Mouse (Mus musculus) erythroblast, embryonic 14.5 days (primary cell): ENCODE results near the gene Secisbp2l. TPM values are rescaled to one million over a fixed set of nuclear protein-coding genes. Genes with fewer than 3 reads are reported as not detected.
A peak's percentile ranks its signal among the peaks of the same experiment; 100 is the strongest.

Source experiments
- H3K27me3 ChIP-seq: 2 replicates; pipeline ENCODE4 v1.6.1; 2012; ENCODE audit warnings: inconsistent platforms; ENCODE audit not compliant: control insufficient read depth
- H3K36me3 ChIP-seq: 2 replicates; pipeline ENCODE4 v1.6.1; 2012; ENCODE audit warnings: mild to moderate bottlenecking, inconsistent platforms; ENCODE audit not compliant: control insufficient read depth
- H3K4me1 ChIP-seq: 2 replicates; pipeline ENCODE4 v1.6.1; 2012; ENCODE audit warnings: inconsistent platforms; ENCODE audit not compliant: control insufficient read depth
- H3K4me3 ChIP-seq: replicated peaks from 2 replicates; pipeline ENCODE3; 2012; ENCODE audit warnings: moderate library complexity, mild to moderate bottlenecking, inconsistent platforms
- H3K9me3 ChIP-seq: 2 replicates; pipeline ENCODE4 v1.6.1; 2012; ENCODE audit warnings: low read length, inconsistent platforms, mixed read lengths; ENCODE audit not compliant: control insufficient read depth
- GATA1 ChIP-seq: IDR thresholded peaks from 2 replicates; pipeline ENCODE4 v1.6.1; 2012; ENCODE audit warnings: low read length, inconsistent platforms, mixed read lengths
- TAL1 ChIP-seq: IDR thresholded peaks from 3 replicates; pipeline ENCODE4 v1.6.1; 2012; ENCODE audit warnings: low read length, inconsistent platforms, mixed read lengths
- polyA plus RNA-seq: library from polyadenylated mRNA; stranded (reverse); fragments of >175 nt; gene quantifications from 2 replicates; pipeline ENCODE4 v1.2.3, GENCODE M21; 2012

Secisbp2l gene
- polyA plus RNA-seq, 1 experiment: 0.26 TPM

DNA sequence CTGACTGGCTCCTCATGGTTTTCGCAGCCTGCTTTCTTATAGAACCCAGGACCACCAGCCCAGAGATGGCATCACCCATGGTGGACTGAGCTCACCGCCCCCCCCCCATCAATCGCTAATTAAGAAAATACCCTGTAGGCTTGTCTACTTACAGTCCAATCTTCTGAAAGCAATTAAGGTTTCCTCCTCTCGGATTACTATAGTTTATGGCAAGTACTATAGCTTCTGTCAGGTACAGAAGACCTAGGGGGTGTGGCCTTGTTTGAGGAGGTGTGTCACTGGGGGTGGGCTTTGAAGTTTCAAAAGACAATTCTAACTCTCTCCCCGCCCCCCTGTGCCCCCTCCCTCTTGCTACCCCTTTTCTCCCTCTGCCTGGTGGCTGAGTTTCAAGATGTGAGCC lies 6.6 kb upstream of the Secisbp2l start:
- TF ChIP-seq GATA1 (no peak), TAL1 (no peak)
- no peak overlapping the region for H3K4me3 ChIP-seq
- H3K36me3 ChIP-seq: no peaks in the 10 kb centered on the region
- H3K4me1 ChIP-seq: no peaks in the 10 kb centered on the region
- peaks cover 15% of the 10 kb centered on the region for H3K27me3 ChIP-seq
- no peaks in the 10 kb centered on the region for H3K9me3 ChIP-seq

DNA sequence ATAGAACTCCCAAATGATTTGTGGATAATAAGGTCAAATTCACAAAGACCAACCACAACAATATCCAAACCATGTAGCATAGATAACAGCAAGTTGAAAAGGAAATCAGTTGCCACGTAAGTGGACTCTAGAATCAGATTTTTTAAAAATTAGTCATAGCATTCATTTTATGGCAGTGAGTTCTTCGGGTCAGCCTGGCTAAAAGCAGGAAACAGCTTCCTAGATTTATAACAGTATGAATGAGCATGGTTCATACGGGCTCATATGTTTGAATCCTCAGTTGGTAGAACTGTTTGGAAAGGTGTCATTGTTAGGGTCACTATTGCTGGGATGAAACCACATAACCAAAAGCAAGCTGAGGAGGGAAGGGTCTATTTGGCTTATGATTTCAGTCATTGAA lies 6.1 kb upstream of the Secisbp2l start:
- H3K27me3 ChIP-seq: peaks cover 18% of the 10 kb centered on the region
- TF ChIP-seq TAL1: no peak
- no peak for TF ChIP-seq GATA1

DNA sequence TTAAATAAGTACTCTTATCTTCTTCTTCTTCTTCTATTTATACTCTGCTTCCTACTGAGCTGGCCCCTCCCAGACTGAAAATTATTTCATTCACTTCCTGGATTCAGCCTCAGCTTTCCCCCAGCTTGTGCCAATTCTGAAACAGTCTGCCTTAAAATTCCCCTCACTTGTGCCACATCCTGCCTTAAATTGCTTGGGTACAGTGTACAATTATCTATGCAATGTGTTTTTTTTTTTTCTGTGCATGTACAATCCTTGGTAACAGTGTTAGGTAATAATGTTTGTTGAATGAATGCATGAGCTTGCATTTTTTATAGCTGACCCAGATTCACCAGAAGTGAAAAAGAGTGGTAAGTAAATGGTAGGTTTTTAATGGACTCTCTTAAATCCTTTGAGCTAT lies 5.7 kb upstream of the Secisbp2l start:
- no peak overlapping the region for H3K4me3 ChIP-seq
- no peak for TF ChIP-seq TAL1
- TF ChIP-seq GATA1: no peak
- peaks cover 3% of the 10 kb centered on the region for H3K4me1 ChIP-seq
- no peaks in the 10 kb centered on the region for H3K36me3 ChIP-seq
- H3K9me3 ChIP-seq: no peaks in the 10 kb centered on the region
- peaks cover 20% of the 10 kb centered on the region for H3K27me3 ChIP-seq

More for the DNA sequence above, 6.1 kb upstream of the Secisbp2l start:
- Histone ChIP-seq H3K9me3 (no peaks in the 10 kb centered on the region), H3K36me3 (no peaks in the 10 kb centered on the region), H3K4me1 (no peaks in the 10 kb centered on the region; the same call in 1 of the 2 replicates), H3K4me3 (no peak overlapping the region)

DNA sequence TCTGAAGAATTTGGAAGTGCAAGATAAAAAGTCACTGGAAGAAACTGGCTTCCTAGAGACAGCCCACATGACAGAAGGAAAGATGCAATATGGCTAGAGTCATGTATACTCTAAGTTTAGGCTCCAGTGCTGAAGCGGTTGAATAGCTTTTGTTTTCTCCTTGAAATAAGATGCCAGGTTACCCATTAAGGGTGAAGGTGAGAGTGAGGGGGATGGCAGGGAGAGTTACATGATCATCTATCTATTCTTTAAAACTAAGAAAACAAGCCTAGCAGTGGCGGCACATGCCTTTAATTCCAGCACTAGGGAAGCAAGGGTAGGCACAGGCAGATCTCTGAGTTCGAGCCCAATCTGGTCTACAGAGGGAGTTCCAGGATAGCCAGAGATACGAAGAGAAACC lies 2.4 kb upstream of the Secisbp2l start:
- no peaks in the 10 kb centered on the region for H3K9me3 ChIP-seq
- TF ChIP-seq GATA1: no peak
- no peak for TF ChIP-seq TAL1
- H3K4me3 ChIP-seq: no peak overlapping the region
- peaks cover 25% of the 10 kb centered on the region for H3K4me1 ChIP-seq
- H3K27me3 ChIP-seq: peaks cover 16% of the 10 kb centered on the region
- H3K36me3 ChIP-seq: no peaks in the 10 kb centered on the region

DNA sequence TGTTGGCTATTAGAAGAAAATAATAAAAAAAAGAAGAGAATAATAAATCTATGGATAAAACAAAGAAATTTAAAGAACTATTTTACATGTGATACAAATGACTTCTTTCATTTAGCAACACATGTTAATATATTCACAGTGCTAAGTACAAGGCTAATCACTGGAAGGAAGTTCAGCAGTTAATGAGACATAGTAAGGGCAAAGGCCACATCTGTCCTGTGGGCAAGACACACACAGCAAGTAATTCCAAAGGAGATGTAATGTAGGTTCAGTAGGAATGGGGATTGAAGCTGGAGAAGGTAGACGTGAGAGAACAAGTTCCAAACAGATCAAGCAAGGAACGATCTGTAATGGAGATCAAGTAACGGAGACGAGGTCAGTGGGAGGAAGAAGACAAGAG lies 1.7 kb upstream of the Secisbp2l start:
- Histone ChIP-seq H3K4me3 (no peak overlapping the region), H3K27me3 (peaks cover 16% of the 10 kb centered on the region), H3K9me3 (no peaks in the 10 kb centered on the region), H3K4me1 (peaks cover 25% of the 10 kb centered on the region), H3K36me3 (peaks cover 1% of the 10 kb centered on the region)
- TF ChIP-seq TAL1 (no peak), GATA1 (no peak)

DNA sequence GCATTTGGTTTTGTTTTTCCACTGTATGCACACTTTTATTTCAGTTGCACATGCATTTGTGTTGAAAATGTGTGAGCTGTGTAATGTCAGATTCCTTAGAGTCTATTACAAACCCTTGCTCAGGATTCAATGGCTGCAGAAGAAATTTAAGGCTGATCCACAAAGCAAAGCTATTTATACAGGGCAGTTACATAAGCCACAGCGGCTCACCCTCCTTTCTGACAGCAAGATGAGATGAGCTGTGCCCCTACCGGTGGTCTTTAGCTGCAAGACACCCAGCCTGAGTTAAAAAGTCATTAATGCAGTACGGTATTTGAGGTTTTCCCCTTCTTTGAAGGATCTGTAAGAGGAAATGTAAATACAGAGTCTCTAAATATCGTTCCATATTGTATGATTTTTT lies 1.2 kb upstream of the Secisbp2l start:
- TF ChIP-seq TAL1 (no peak), GATA1 (no peak)
- peaks cover 16% of the 10 kb centered on the region for H3K27me3 ChIP-seq
- no peak overlapping the region for H3K4me3 ChIP-seq
- peaks cover 2% of the 10 kb centered on the region for H3K36me3 ChIP-seq
- H3K4me1 ChIP-seq: peaks cover 25% of the 10 kb centered on the region
- H3K9me3 ChIP-seq: no peaks in the 10 kb centered on the region

DNA sequence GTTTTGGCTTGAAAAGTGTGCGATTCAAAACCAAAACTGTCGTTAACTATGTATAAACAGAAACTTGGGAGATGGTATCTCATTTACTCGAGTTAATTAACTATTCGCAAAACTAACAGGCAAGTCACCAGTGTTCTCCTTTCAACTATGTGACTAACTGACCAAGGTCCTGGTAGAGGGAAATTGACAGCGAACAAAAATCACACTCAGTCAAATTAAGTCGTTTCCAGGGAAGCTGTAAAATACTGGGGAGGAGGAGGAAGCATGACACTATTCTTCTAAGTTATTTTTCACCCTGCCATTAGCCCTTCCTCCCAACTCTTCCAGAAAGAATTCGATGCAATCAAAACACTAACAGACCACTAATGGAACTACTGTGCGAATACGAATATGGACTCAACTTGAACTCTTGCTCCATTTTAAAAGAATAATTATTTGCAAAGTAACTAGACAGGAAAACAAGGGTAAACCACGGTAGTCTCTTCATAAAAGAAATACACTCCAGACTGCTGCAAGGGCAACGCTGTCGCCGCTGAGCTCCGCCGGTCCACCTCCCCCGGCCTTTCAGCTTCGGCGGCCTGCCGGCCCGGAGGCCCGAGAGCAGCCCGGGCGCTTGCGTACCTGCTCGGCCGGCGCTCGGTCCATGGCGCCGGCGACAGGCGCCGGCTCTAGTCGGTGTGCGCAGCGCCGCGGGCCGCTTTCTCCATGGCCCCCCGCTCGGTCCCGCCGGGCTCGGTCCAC lies 522 bp downstream of the Secisbp2l start:
- peaks cover 2% of the 10 kb centered on the region for H3K36me3 ChIP-seq
- H3K9me3 ChIP-seq: no peaks in the 10 kb centered on the region
- peaks cover 25% of the 10 kb centered on the region for H3K4me1 ChIP-seq
- TF ChIP-seq TAL1 (no peak), GATA1 (no peak)
- peaks cover 16% of the 10 kb centered on the region for H3K27me3 ChIP-seq
- peak overlapping the region; percentile 69 for H3K4me3 ChIP-seq

DNA sequence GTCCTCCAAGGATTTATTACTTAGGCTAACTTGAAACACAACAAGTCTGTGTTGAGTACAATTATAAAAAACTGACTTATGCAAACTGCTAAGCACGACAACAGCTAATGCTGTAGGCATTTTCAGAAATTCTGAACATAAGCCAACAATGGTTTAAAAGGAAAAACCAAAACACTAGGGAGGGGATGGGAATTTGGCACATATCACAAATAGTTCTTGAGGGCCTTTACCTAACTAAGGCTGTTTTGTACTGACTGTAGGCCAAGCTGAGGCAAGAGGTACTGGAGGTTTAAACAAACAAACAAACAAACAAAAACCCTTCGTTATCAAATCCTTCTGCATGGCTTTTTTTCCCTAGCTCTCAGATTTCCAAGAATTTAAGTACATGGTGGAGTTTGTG lies 1.7 kb downstream of the Secisbp2l start:
- peaks cover 13% of the 10 kb centered on the region for H3K27me3 ChIP-seq
- peaks cover 2% of the 10 kb centered on the region for H3K36me3 ChIP-seq
- H3K4me1 ChIP-seq: peaks cover 25% of the 10 kb centered on the region
- H3K4me3 ChIP-seq: no peak overlapping the region
- TF ChIP-seq GATA1 (no peak), TAL1 (no peak)
- no peaks in the 10 kb centered on the region for H3K9me3 ChIP-seq

DNA sequence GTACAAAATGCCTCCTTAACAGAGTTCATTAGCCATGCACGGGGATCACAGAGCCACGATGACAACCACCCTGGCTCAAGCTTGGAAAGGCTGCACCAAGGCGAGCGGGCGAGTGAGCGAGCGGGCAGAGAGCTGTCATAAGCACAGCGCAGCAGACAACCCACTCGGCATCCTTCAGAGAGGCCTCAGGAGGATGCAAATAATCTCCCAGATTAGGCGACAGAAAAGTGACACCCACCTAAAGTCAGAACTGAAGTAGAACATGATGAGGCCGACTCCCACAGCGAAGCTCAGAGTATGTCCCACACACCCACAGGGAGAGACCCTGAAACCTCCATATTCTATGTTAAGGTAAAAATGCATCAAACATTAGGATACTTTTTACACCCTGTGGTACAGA lies 4.3 kb downstream of the Secisbp2l start:
- peaks cover 15% of the 10 kb centered on the region for H3K36me3 ChIP-seq
- H3K4me1 ChIP-seq: peaks cover 26% of the 10 kb centered on the region
- H3K4me3 ChIP-seq: no peak overlapping the region
- no peak for TF ChIP-seq GATA1
- no peak for TF ChIP-seq TAL1
- no peaks in the 10 kb centered on the region for H3K9me3 ChIP-seq
- no peaks in the 10 kb centered on the region for H3K27me3 ChIP-seq
